Mouse (Mus musculus) testis, adult 2 months (tissue): ENCODE data around the gene Mael. TPM values are rescaled to one million over a fixed set of nuclear protein-coding genes. Genes with fewer than 3 reads are reported as not detected.
A peak's percentile ranks its signal among the peaks of the same experiment; 100 is the strongest.

ENCODE experiments used
- H3K27ac ChIP-seq: fragments of 200-500 bp; 2 replicates; pipeline ENCODE4 v1.5.1; 2012; ENCODE audit warnings: low read depth, low read length; ENCODE audit not compliant: control insufficient read depth, insufficient read depth
- H3K27me3 ChIP-seq: fragments of 200-500 bp; 2 replicates; pipeline ENCODE4 v1.6.1; 2012; ENCODE audit warnings: mild to moderate bottlenecking, low read length, moderate library complexity; ENCODE audit not compliant: control insufficient read depth, insufficient read depth
- H3K36me3 ChIP-seq: fragments of 200-500 bp; 2 replicates; pipeline ENCODE4 v1.6.1; 2012; ENCODE audit warnings: mild to moderate bottlenecking, low read length; ENCODE audit not compliant: control insufficient read depth, insufficient read depth
- H3K4me1 ChIP-seq: fragments of 200-500 bp; 2 replicates; pipeline ENCODE4 v1.6.1; 2012; ENCODE audit warnings: low read length; ENCODE audit not compliant: control insufficient read depth, insufficient read depth
- H3K4me3 ChIP-seq: fragments of 200-500 bp; 2 replicates; pipeline ENCODE4 v1.5.1; 2012; ENCODE audit warnings: low read depth, mild to moderate bottlenecking, low read length, moderate library complexity, mixed read lengths; ENCODE audit not compliant: control insufficient read depth
- CTCF ChIP-seq: fragments of 200-500 bp; IDR thresholded peaks from 2 replicates; pipeline ENCODE4 v1.5.1; 2012; ENCODE audit warnings: low read depth, mild to moderate bottlenecking, inconsistent platforms, low read length, moderate library complexity; ENCODE audit not compliant: control insufficient read depth, insufficient read depth, insufficient replicate concordance
- POLR2A ChIP-seq: fragments of 200-500 bp; IDR thresholded peaks from 2 replicates; pipeline ENCODE4 v1.6.1; 2012; ENCODE audit warnings: low read depth, mild to moderate bottlenecking, inconsistent platforms, low read length, moderate library complexity; ENCODE audit not compliant: control insufficient read depth
- polyA plus RNA-seq: library from polyadenylated mRNA; depleted of rRNA; stranded (reverse); fragments of >200 nt; gene quantifications from 2 replicates; pipeline ENCODE4 v1.2.3, GENCODE M21; 2012; rRNA removed

Gene Mael
- 669 and 776 TPM in 2 replicates for polyA plus RNA-seq

DNA sequence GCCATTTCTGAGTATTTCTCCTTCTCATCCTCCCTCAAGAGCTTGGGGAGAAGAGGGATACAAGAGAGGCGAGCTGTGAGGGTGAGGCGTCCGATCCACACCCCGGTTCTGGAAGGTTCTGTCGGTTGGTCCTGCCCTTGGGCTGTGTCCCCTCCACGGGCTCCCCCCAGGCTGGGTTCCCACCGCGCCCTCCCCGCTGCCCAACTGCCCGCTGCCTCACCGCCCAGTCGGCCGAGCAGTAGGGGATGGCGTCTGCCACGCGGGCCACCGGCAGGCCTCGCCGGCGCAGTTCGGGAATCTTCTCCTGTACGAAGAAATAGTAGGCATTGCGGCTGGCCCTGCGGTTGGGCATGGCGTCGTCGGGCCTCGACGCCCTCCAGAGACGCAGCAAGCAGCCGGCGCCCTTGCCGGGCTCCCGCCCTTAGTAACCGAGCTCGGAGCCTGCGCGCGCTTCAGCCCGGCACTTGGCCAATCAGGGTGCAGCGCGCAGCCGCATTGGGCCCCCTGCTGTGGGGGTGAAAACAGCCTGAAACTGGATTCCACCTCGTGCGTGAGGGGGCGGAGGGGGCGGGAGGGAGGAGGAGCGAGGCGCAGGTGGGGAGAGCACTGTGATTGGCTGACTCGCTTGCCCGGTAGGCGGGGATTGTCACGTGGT, at the start of gene Mael:
TSS of gene Mael (minus strand) at position 433 of the 655 bp plus-strand sequence.
- Histone ChIP-seq H3K27ac (peak within 1 kb of the TSS; percentile 100), H3K36me3 (peaks cover 2% of the 10 kb centered on the region), H3K27me3 (no peaks in the 10 kb centered on the region), H3K4me3 (peak within 1 kb of the TSS; percentile 99), H3K4me1 (no peaks in the 10 kb centered on the region)
- no peak for TF ChIP-seq CTCF
- TF ChIP-seq POLR2A, result peak; percentile 98

DNA sequence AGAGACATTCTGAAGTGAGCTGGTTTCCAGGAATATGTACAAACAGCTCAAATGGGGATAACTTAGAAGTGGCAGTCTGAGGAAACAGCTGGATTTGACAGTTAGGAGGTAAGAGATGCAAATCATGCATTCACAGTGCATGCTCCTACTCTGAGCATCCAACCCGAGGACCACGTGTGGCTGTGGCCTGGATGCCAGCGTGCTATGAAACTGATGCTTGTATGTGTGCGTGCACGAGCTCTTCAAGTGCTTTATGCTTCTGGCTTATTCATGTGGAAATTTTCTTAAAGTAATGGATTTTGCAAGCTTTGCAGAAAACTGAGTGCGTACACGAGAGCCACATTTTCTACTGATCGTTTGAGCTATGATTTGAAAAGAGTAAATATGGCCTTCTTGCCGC, 47.7 kb upstream of the Mael start:
- H3K4me3 ChIP-seq, result no peak overlapping the region
- TF ChIP-seq POLR2A (no peak), CTCF (no peak)
- H3K27me3 ChIP-seq, result no peaks in the 10 kb centered on the region
- H3K4me1 ChIP-seq, result peaks cover 11% of the 10 kb centered on the region
- no peaks in the 10 kb centered on the region for H3K36me3 ChIP-seq
- no peak overlapping the region for H3K27ac ChIP-seq

GRCm38 (mm10) chr1:166284390-166284789, 45.8 kb upstream of the Mael start:
- Histone ChIP-seq H3K4me3 (no peak overlapping the region), H3K4me1 (peaks cover 18% of the 10 kb centered on the region), H3K27ac (no peak overlapping the region), H3K36me3 (no peaks in the 10 kb centered on the region), H3K27me3 (no peaks in the 10 kb centered on the region)
- TF ChIP-seq CTCF, result no peak
- TF ChIP-seq POLR2A, result no peak

DNA sequence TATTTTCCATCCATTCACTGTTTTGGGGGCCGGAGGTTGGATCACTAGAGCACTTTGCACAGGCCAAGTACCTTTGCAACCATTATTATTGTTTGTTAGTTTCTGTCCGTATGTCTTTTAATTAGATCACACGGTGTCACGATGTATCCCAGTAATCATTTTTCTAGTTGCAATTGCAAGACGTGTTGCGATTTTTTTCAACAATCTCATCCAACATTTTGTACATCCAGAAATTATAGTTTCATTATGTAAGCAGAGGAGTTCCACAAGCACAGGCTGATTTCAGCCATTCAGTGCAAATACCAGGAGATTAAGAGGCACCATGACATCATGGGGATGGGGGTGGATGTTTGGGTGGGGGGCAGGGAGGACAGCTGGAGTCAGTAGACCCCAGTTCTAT, 44.9 kb upstream of the Mael start:
- Histone ChIP-seq H3K27ac (no peak overlapping the region), H3K36me3 (no peaks in the 10 kb centered on the region), H3K4me3 (no peak overlapping the region), H3K4me1 (peaks cover 18% of the 10 kb centered on the region), H3K27me3 (no peaks in the 10 kb centered on the region)
- TF ChIP-seq CTCF, result no peak
- no peak for TF ChIP-seq POLR2A

- no peak overlapping the region; the same call in 1 of the 2 replicates for H3K27ac ChIP-seq
- H3K4me1 ChIP-seq, result peaks cover 18% of the 10 kb centered on the region
Measured at GRCm38 (mm10) chr1:166282597-166283210, 44.2 kb upstream of the Mael start.

GRCm38 (mm10) chr1:166281836-166282235, 43.3 kb upstream of the Mael start:
- H3K27ac ChIP-seq, result peak overlapping the region; percentile 36
- H3K36me3 ChIP-seq, result no peaks in the 10 kb centered on the region
- peaks cover 18% of the 10 kb centered on the region for H3K4me1 ChIP-seq
- no peak for TF ChIP-seq CTCF
- no peaks in the 10 kb centered on the region for H3K27me3 ChIP-seq
- no peak overlapping the region for H3K4me3 ChIP-seq

More at GRCm38 (mm10) chr1:166282597-166283210, 44.2 kb upstream of the Mael start:
- Histone ChIP-seq H3K4me3 (peak overlapping the region; percentile 38), H3K36me3 (no peaks in the 10 kb centered on the region), H3K27me3 (no peaks in the 10 kb centered on the region)
- TF ChIP-seq CTCF (no peak), POLR2A (no peak)

GRCm38 (mm10) chr1:166281287-166281686, 42.7 kb upstream of the Mael start:
- no peak overlapping the region for H3K27ac ChIP-seq

More at GRCm38 (mm10) chr1:166281287-166281686, 42.7 kb upstream of the Mael start:
- TF ChIP-seq CTCF (no peak), POLR2A (no peak)
- Histone ChIP-seq H3K4me3 (no peak overlapping the region), H3K36me3 (no peaks in the 10 kb centered on the region), H3K4me1 (peaks cover 18% of the 10 kb centered on the region), H3K27me3 (no peaks in the 10 kb centered on the region)
